Mouse (Mus musculus) hindbrain, embryonic 11.5 days (tissue): ENCODE measurements around the gene Copz2. TPM values are rescaled to one million over a fixed set of nuclear protein-coding genes. Genes with fewer than 3 reads are reported as not detected.
A peak's percentile ranks its signal among the peaks of the same experiment; 100 is the strongest.

Experiments
- ATAC-seq: fragments of 200-750 bp; cut with Nextera tagmentation; 2 replicates; pipeline ENCODE4 v1.8.0; 2017; ENCODE audit warnings: mild to moderate bottlenecking, moderate TSS enrichment, moderate library complexity; ENCODE audit not compliant: low FRiP score
- DNase-seq: peaks from one replicate; pipeline ENCODE4 v3.0.0-alpha.2; 2015; ENCODE audit warnings: low spot score
- H3K27ac ChIP-seq: fragments of 300-500 bp; sonication (generic); 2 replicates; pipeline ENCODE4 v1.5.1; 2014; ENCODE audit warnings: mild to moderate bottlenecking, low read depth, low read length
- H3K27me3 ChIP-seq: fragments of 300-500 bp; sonication (generic); 2 replicates; pipeline ENCODE4 v1.6.1; 2014; ENCODE audit warnings: mild to moderate bottlenecking, low read length, moderate library complexity, mixed read lengths; ENCODE audit not compliant: control insufficient read depth, insufficient read depth
- H3K36me3 ChIP-seq: fragments of 300-500 bp; sonication (generic); 2 replicates; pipeline ENCODE4 v1.6.1; 2014; ENCODE audit warnings: mild to moderate bottlenecking, low read length, moderate library complexity, mixed read lengths; ENCODE audit not compliant: control insufficient read depth, insufficient read depth
- H3K4me1 ChIP-seq: fragments of 300-500 bp; sonication (generic); replicated peaks from 2 replicates; pipeline ENCODE4 v1.6.1; 2014; ENCODE audit warnings: low read length, mixed read lengths; ENCODE audit not compliant: control insufficient read depth, insufficient read depth
- H3K4me2 ChIP-seq: fragments of 300-500 bp; sonication (generic); replicated peaks from 2 replicates; pipeline ENCODE4 v1.6.1; 2014; ENCODE audit warnings: mild to moderate bottlenecking, low read depth, low read length
- H3K4me3 ChIP-seq: fragments of 300-500 bp; sonication (generic); 2 replicates; pipeline ENCODE4 v1.5.1; 2014; ENCODE audit warnings: low read depth, low read length
- H3K9ac ChIP-seq: fragments of 300-500 bp; sonication (generic); 2 replicates; pipeline ENCODE4 v1.6.1; 2014; ENCODE audit warnings: low read depth, low read length
- H3K9me3 ChIP-seq: fragments of 300-500 bp; sonication (generic); 2 replicates; pipeline ENCODE4 v1.6.1; 2016; ENCODE audit warnings: low read length; ENCODE audit not compliant: control insufficient read depth
- WGBS: fragments of 180-500 bp; shearing (Covaris S2); extraction: QIAGEN DNeasy Blood & Tissue Kit; methylation state at CpG from one replicate; pipeline ENCODE4 v1.1.7; 2014; 5-methylcytosine and 5-hydroxymethylcytosine counted together
- polyA plus RNA-seq: library from polyadenylated mRNA; unstranded; fragments of >200 nt; fragmentation: Nextera tagmentation; extraction: Ambion mirVana; gene quantifications from 2 replicates; pipeline ENCODE4 v1.2.1, GENCODE M21; 2014

Gene Copz2
- polyA plus RNA-seq, 1 experiment from 2014 or later = 62.8 TPM

- peaks cover 12% of the 10 kb centered on the region for H3K4me1 ChIP-seq
- no peaks in the 10 kb centered on the region for H3K9me3 ChIP-seq
- no peak for ATAC-seq
- H3K36me3 ChIP-seq = 0 out of 2 replicates have a peak, but pooled peaks cover 6% of the 10 kb centered on the region
- H3K4me3 ChIP-seq = no peak overlapping the region
- no peak for DNase-seq
- peak overlapping the region; percentile 17; the same call in 1 of the 2 replicates for H3K4me2 ChIP-seq
- peak overlapping the region; percentile 24; the same call in 1 of the 2 replicates for H3K27ac ChIP-seq
- H3K9ac ChIP-seq = peak overlapping the region; percentile 40
- H3K27me3 ChIP-seq = no peaks in the 10 kb centered on the region
- WGBS = 80% methylated on average over 2 of the region's 2 CpGs
Observed at GRCm38 (mm10) chr11:96826481-96826880, 23.2 kb upstream of the Copz2 start.

DNA sequence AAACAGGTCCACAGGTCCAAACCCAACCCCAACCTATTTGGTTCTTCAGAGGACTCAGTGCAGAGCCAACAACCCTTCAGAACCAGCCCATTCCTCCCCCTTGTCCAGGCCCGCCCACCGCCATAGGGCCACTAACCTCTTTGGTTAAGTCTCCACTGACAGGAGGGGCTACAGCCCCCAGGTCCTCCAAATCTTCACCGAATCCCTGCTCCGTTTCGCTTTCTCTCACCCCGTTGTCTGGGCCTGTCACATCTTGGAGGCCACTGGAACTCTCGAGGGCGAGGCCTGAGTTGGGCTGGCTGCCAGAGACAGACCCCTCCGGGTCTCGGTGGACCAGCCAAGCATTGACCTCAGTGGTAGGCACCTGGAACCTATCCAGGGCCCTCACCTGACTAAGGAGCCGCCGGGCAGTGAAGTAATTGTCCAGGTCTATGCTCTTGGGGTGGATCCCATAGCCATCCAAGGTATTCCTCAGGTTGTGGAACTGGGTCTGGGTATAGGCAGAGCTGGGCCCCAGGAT, 22.5 kb upstream of the Copz2 start:
- Histone ChIP-seq H3K27ac (no peak overlapping the region), H3K9ac (no peak overlapping the region), H3K4me3 (no peak overlapping the region), H3K4me2 (peak overlapping the region; percentile 3; the same call in 1 of the 2 replicates), H3K27me3 (no peaks in the 10 kb centered on the region), H3K4me1 (peaks cover 12% of the 10 kb centered on the region), H3K9me3 (no peaks in the 10 kb centered on the region), H3K36me3 (0 out of 2 replicates have a peak, but pooled peaks cover 3% of the 10 kb centered on the region)
- ATAC-seq (no peak), DNase-seq (no peak)
- 92% methylated on average over 12 of the region's 12 CpGs for WGBS

- H3K4me2 ChIP-seq = 0 out of 2 replicates have a peak overlapping the region, but pooled peaks have one; percentile 21
- H3K9me3 ChIP-seq = no peaks in the 10 kb centered on the region
- H3K9ac ChIP-seq = no peak overlapping the region
- 0 out of 2 replicates have a peak, but pooled peaks cover 3% of the 10 kb centered on the region for H3K36me3 ChIP-seq
- ATAC-seq = no peak
- no peak overlapping the region for H3K4me3 ChIP-seq
- no peak overlapping the region for H3K27ac ChIP-seq
- no peaks in the 10 kb centered on the region for H3K27me3 ChIP-seq
- 84% methylated on average over 9 of the region's 9 CpGs for WGBS
- DNase-seq = no peak
- H3K4me1 ChIP-seq = peaks cover 12% of the 10 kb centered on the region
Observed at GRCm38 (mm10) chr11:96827917-96828316, 21.8 kb upstream of the Copz2 start.

- Histone ChIP-seq H3K9ac (peak overlapping the region; percentile 88), H3K36me3 (0 out of 2 replicates have a peak, but pooled peaks cover 3% of the 10 kb centered on the region), H3K4me1 (peaks cover 8% of the 10 kb centered on the region), H3K9me3 (no peaks in the 10 kb centered on the region), H3K4me2 (peak overlapping the region; percentile 73), H3K4me3 (peak overlapping the region; percentile 74), H3K27ac (peak overlapping the region; percentile 96; the same call in 1 of the 2 replicates), H3K27me3 (no peaks in the 10 kb centered on the region)
- DNase-seq = no peak
- no peak for ATAC-seq
- 19% methylated on average over 10 of the region's 10 CpGs for WGBS
Observed at GRCm38 (mm10) chr11:96828881-96829280, 20.8 kb upstream of the Copz2 start.

- Histone ChIP-seq H3K4me3 (peak overlapping the region; percentile 74), H3K27me3 (no peaks in the 10 kb centered on the region), H3K36me3 (0 out of 2 replicates have a peak, but pooled peaks cover 3% of the 10 kb centered on the region), H3K9ac (peak overlapping the region; percentile 88), H3K4me2 (peak overlapping the region; percentile 73), H3K27ac (peak overlapping the region; percentile 96), H3K9me3 (no peaks in the 10 kb centered on the region), H3K4me1 (peaks cover 4% of the 10 kb centered on the region)
- ATAC-seq (peak; percentile 58), DNase-seq (no peak)
- under 1% methylated on average over 30 of the region's 33 CpGs for WGBS
Observed at GRCm38 (mm10) chr11:96829403-96829812, 20.3 kb upstream of the Copz2 start.

DNA sequence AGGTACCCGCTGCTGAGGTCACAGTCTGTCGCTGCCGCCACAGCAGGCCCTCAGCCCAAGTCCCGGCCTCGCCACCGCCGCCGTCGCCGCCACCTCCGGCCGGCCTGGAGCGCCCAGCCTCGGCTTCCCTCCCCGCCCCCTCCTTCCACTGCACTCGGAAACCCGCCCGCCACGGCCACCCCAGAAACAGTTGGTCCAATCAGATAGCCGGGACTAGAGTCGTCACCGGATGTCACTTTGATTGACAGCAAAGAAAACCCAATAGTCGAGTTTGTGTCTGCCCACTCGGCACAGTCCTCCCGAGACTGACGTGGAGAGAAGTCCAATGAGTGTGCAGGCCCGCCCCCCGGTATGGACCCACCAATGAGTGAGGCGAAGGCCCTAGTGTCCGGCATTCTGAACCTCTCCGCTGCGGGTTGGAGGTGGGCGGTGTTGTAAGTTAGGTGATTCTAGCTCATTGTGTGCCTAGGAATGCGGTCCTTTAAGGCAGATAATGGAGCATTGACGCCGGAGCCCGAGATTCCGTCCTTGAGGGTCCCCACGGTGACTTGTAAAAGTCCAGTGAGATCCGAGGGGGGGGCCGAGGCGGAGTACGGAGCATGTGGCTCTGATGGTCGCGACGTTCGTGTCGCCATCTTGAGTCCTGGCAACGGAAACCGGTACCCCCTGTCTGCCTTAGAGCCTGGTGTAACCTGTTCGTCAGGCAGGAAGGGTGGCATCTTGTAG, 19.7 kb upstream of the Copz2 start, which contains the start of gene Nfe2l1:
Gene Nfe2l1 (minus strand): TSS at position 156 of the 726 bp plus-strand sequence.
- Histone ChIP-seq H3K9me3 (no peaks in the 10 kb centered on the region), H3K27me3 (no peaks in the 10 kb centered on the region), H3K4me3 (peak within 1 kb of the TSS; percentile 74), H3K27ac (peak within 1 kb of the TSS; percentile 96), H3K4me2 (peak within 1 kb of the TSS; percentile 73), H3K4me1 (no peaks in the 10 kb centered on the region; the same call in 1 of the 2 replicates), H3K9ac (peak within 1 kb of the TSS; percentile 88), H3K36me3 (0 out of 2 replicates have a peak, but pooled peaks cover 3% of the 10 kb centered on the region)
- peak; percentile 95 for DNase-seq
- peak; percentile 100 for ATAC-seq
- WGBS = under 1% methylated on average over 51 of the region's 51 CpGs

GRCm38 (mm10) chr11:96830539-96831216, 19.0 kb upstream of the Copz2 start:
- Histone ChIP-seq H3K9ac (peak overlapping the region; percentile 62), H3K27ac (peak overlapping the region; percentile 94), H3K36me3 (0 out of 2 replicates have a peak, but pooled peaks cover 3% of the 10 kb centered on the region), H3K9me3 (no peaks in the 10 kb centered on the region), H3K4me2 (peak overlapping the region; percentile 66), H3K4me1 (no peaks in the 10 kb centered on the region; the same call in 1 of the 2 replicates), H3K4me3 (peak overlapping the region; percentile 74), H3K27me3 (no peaks in the 10 kb centered on the region)
- DNase-seq = no peak
- ATAC-seq = no peak
- WGBS = 22% methylated on average over 13 of the region's 13 CpGs

- Histone ChIP-seq H3K36me3 (0 out of 2 replicates have a peak, but pooled peaks cover 3% of the 10 kb centered on the region), H3K9me3 (no peaks in the 10 kb centered on the region), H3K27me3 (no peaks in the 10 kb centered on the region), H3K27ac (no peak overlapping the region), H3K9ac (no peak overlapping the region), H3K4me1 (no peaks in the 10 kb centered on the region; the same call in 1 of the 2 replicates), H3K4me2 (no peak overlapping the region), H3K4me3 (no peak overlapping the region)
- DNase-seq (no peak), ATAC-seq (no peak)
- WGBS = 70% methylated on average over 4 of the region's 4 CpGs
Observed at GRCm38 (mm10) chr11:96831516-96831915, 18.2 kb upstream of the Copz2 start.
